Mouse (Mus musculus): ENCODE measurements around the gene Csrp1.
A peak's percentile ranks its signal among the peaks of the same experiment; 100 is the strongest.

Csrp1 gene

DNA sequence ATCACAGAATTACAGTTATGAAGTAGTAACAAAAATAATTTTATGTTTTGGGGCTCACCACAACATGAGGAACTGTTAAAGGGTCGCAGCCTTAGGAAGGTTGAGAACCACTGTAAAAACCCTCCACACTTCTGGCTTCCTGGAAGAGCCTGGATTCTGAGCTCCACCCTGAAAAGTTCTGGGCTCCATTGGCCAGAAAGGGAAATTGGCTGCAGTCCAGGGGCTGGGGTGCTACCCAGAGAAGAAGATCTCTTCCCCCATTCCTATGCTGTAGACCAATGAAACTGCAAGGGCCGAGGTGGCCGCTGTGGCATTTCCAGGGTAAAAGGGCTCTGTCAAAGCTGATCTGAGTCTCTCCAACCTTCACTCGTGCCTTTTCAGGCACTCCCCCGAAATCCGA, 21.8 kb upstream of the Csrp1 start:
- DNase-seq (ENCODE audit: low read depth) = no peak

DNA sequence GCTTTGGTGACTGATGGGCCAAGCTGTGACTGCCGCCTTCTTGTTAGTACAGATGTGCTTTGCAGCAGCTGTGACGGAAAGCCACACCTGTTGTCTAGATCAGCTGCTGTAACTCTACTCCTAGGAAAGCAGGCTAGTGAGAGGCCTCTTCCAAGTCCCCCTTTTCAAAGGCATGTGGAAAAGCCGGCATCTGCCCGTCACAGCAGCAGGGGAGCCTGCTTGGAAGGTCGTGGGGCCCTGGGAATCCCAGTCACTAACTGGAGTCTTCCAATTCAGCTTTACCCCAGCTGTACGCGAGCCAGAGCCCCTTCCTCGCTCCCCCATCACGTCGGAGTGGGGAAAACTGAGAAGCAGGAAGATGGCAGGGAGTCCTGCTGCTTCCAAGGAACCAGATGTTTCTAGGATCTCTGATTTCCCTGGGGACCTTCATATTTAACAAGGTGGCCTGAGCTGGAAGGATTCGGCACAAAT, 21.4 kb upstream of the Csrp1 start:
- DNase-seq (ENCODE audit: low read depth) = no peak

DNA sequence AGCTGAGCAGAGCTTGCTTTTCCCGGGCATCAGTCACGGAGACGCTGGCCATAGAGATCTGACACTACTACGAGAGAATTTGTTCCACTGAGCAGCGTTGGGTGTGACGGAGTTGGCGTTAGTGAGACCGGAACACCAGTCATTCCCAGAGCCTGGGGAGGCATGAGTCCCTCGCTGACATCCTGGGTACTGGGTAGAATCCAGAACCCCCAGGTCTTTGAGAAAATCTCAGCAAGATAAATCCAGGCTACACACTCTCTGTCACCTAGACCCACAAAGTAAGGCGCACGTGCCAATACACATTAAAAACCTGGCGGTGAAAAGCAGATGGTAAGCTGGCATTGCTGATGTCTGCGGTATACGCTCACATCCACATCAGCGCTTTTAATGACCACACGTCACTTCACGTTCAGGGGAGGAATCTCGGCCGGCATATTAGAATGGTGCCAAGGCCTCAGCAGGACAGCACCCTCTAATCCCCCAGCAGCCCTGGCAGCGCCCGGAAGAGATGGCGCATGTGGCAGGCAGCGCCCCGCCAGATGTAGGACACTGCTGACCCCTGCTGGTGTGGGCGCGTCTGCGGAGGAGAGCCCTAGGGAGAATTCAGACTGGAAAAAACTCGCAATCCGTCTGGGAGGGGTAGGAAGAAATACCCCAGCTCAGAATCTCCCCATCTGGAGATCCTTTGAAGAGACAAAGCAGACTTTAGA, 20.7 kb upstream of the Csrp1 start:
- DNase-seq (ENCODE audit: low read depth) = no peak

DNA sequence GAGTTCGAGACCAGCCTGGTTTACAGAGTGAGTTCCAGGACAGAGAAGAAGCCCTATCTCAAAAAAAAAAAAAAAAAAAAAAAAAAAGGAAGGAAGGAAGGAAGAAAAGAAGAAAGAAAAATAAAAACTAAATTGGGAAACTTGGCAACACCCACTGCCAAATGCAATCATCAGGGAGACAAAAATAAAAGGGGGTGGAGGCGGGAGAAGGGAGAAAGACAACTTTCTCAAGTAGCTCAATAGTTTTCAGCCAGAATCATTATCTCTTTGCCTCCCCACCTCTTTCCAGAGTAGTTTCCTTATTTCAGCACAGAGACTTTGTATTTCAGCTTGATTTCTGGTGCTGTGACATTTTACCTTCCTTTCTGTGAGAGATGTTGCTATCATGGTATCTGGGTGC, 20.0 kb upstream of the Csrp1 start:
- DNase-seq (ENCODE audit: low read depth) = no peak

DNA sequence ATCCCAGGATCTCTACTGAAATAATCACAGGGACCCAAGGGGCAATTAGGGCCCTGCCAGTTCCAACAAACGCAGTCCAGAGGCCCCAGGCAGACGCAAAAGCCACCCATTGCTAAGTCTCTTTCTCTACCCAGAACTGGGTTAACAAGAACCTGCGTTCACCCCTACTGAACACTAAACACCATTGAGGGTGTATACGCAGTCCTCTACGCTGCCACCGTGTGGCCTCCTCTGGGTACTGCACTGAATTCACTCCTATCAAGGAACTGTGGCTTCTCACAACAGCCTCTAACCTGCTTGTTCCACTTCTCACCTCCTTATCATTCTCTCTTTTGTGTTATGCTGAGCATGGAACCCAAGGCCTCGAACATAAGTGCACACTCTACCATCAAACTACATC, 19.3 kb upstream of the Csrp1 start:
- peak; percentile 89 for DNase-seq (ENCODE audit: low read depth)

DNA sequence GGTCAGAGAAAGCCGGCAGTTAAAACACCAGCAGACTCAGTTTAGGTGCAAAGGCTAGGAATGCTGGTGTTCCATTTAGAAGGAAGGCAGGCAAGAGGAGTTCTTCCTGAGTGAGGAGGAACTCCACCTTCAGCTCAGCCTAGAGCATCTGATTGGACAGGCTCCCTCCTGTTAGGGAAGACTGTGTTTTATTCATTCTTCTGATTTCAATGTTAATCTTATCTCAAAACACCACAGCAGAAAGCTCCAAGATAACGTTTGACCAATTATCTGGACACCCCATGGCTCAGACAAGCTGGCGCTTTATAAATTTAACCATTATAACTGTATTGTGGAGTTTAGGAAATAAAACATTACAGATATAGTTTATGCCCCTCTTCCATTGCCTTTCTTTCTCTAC, 18.5 kb upstream of the Csrp1 start:
- peak; percentile 23 for DNase-seq (ENCODE audit: low read depth)

DNA sequence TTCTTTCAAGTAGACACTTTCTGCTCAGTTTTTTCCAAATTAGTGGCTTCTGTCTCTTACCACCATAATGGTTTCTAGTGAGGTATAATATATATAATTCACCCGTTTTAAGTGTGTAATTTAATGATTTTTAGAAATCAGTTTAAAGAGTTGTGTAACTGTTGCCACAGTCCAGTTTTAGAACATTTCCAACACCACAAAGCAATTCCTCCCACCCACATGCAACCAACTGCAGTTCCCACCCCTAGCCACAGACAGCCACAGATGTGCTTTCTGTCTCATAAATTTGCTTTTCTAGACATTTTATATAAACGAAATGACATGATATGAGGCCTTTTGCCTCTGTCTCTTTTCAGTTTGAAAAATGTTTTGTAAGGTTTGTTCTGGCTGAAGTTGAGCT, 17.1 kb upstream of the Csrp1 start:
- DNase-seq (ENCODE audit: low read depth) = no peak

DNA sequence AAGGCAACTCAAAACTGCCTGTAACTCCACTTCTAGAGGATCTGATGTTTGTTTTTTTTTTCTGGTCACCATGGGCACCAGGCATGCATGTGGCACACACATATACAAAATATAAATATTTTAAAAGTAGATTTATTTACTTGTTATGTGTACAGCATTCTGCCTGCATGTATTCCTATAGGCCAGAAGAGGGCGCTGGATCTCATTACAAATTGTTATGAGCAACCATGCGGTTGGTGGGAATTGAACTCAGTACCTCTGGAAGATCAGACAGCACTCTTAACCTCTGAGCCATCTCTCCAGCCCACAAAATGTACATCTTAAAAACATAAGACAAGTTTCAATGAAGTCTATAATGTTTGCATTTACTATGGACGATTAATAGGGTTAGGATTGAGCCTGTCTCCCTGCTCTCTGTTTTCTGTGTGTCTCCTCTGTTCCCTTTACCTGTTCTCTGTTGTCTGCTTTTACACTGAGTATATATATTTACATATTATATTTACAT, 15.5 kb upstream of the Csrp1 start:
- peak; percentile 63 for DNase-seq (ENCODE audit: low read depth)

DNA sequence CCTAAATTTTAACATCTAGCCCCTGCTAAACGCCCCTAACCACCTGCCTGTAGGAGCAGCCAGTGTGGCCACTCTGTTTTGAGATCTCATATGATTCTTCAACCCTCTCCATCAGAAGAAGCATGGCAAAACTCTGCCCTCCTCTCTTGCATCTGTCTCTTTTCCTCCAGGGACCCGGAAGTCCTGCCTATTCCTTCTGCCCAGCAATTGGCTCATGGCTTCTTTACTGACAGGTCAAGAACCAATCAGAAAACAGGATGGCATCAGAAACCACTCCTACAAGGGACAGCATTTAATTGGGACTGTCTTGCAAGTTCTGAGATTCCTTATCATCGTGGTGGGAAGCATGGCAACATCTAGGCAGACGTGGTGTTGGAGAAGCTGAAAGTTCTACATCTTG, 11.5 kb upstream of the Csrp1 start:
- peak; percentile 92 for DNase-seq (ENCODE audit: low read depth)

DNA sequence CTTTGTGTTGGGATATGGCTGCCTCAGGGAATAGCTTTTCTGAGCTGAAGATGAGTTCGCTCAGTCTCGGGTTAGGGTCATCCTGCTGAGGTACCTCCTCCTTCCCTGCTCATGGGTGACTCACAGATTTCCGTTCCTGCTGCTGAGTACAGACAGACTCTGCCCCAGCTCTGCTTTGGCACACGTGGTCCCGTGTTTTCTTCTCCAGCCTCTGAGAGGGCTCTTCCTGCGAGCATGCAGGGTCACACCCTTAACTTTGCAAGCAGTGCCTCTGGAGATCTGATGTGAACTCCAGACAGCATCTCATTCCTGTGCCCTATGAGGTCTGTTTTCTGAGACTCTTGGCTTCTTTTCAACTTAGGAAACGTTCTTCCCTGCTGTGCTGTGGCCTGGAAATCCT, 8.7 kb upstream of the Csrp1 start:
- DNase-seq (ENCODE audit: low read depth) = peak; percentile 89

DNA sequence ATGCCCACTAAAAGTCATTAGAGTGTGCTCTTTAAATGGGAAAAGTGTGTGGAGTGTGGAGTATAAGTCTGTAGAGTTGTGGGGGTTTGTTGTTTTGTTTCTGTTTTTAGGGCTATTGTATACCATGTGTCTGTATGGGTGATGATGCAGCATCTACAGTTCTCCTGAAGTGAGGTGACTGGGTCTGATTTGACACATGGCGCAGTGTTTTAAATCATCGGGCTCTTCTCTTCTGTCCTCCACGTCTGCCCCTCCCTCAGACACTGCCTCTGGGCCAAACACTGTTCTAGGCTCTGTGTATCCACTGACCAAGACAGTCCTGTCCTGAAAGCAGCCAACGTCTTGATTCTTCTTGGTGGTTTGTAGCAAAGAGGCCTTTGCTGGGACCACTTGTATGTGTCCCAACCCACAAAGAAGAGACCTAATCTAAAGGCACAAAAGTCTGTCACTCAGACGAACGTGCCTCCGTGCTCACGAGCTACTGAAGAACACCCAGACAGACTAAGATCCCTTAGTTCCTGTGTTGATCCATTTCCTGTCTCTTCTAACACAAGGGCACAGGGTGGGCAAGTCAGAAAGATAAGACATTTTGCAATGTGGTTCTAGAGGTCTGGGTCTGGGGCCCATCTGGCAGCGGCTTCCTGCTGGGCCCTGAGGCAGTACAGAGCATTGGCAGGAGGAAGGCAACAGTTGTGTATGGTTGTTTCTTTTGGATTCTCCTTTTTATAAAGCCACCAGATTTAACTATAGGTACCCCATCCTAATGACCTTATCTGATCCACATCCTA, 5.6 kb upstream of the Csrp1 start:
- peak; percentile 94 for DNase-seq (ENCODE audit: low read depth)

DNA sequence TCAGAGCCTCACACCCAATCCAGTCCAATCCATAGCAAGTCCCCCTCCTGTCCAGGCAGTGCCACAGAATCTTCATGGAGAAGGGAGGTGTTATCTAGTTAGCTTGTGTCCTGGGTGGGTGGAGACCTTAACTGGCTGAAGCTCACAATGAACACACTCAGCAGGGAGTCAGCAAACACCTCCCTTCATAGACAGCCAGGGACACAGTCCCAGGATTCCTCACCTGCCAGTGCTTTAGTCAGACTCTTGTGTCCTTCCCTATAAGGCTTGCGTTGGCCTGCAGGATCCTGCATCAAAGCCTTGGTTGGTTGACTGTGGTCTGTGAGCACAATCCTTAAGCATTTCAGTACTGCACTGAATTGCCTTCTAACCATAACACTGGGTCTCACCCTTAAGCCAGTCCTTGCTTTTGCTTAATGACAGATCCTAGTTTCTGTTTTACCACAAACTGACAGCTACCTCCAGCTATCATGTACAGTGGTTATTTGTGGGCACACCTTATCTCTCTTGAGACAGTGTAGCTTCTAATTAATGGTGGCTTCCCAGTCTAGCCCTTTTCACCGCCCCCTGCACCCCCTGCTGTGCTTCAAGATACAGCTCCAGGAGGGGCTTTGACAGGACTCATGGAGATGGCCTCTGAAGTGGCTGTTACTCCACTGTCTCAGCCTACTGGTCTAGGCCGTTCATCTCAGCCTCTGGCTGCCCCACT, 4.8 kb upstream of the Csrp1 start:
- peak; percentile 81 for DNase-seq (ENCODE audit: low read depth)

DNA sequence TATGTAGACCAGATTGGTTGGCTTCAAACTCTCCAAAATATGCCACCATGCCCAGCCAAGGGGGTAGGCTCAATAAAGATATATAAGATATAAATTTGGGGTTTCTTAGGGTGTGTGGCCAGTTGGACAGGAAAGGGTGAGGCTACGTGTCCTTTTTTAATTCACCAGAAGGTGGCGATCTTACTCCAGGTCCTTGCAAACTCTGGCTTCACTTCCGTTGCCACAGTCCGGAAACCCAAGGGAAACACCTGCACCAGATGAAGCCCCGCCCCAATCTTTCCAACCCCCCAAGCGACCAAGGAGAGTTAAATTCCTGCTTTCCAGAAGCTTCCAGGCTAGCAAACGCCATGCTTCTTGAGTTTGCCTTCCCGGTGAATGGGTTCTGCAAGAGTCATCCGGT, 375 bp upstream of the Csrp1 start:
- DNase-seq (ENCODE audit: low read depth) = peak; percentile 94

DNA sequence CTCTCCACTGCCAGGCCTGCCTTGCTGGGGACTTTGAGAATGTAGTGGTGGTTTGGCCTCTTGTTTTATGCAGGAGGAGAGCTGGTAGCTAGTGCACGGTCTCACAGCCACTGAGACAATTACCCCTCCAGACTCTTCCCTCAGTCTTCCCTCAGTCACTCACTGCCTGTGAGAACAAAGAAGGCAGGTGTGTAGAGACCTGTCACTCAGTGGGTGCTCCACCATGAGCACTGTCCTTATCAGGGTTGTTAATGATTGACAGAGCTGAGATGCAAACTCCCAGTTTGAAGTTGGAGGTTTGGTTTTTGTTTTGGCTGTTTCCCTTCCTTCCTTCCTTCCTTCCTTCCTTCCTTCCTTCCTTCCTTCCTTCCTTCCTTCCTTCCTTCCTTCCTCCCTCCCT, 3.2 kb downstream of the Csrp1 start:
- no peak for DNase-seq (ENCODE audit: low read depth)

DNA sequence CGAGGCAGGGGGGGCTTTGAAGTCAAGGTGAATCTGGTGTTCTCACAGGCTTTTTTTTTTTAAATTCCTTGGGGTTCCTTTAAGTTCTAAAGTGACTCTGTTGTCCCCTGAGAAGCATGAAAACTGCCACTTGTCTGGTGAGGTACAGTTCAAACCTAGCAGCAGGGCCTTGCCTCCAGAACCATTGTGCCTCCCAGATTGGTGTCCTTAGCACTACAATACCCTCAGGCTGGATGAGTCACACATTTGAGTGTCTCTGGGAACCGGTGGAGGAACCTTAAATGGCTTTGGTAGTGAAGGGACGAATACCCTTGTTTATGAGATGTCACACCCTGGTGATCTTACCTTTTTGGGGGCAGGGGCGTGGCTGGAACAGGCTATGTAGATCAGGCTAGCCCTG, 4.3 kb downstream of the Csrp1 start:
- peak; percentile 58 for DNase-seq (ENCODE audit: low read depth)

DNA sequence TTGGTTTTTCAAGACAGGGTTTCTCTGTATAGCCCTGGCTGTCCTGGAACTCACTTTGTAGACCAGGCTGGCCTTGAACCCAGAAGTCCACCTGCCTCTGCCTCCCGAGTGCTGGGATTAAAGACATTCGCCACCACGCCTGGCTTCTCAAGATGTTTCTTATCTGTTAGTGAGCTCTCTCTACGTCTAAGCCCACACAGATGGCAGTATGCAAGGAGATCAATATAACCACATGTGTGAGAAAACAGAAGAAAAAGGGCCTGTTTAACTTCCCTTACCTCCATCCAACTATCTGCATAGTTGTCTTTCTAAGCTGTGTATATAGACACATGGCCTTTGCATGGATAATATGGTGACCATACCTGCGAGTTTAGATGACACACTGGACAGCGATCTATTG, 5.5 kb downstream of the Csrp1 start:
- DNase-seq (ENCODE audit: low read depth) = no peak

DNA sequence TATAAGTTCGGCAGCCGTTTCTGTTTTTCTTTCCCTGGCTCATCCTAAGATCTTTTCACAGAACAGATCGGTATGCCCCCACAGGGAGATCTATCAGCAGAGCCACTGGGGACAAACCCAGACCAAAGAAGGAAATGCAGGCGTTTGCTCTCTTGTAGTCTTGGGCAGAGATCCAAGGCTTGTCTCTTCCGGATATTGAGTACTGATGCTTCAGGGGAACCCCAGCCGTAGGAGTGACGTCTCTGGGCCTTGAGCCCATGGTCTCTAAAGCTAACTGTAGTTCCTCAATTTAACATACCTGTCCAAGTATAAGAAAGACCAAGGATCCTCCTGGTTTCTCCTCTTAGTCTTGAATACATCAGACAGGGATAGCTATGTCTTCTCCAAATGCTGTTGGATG, 6.1 kb downstream of the Csrp1 start:
- peak; percentile 82 for DNase-seq (ENCODE audit: low read depth)

DNA sequence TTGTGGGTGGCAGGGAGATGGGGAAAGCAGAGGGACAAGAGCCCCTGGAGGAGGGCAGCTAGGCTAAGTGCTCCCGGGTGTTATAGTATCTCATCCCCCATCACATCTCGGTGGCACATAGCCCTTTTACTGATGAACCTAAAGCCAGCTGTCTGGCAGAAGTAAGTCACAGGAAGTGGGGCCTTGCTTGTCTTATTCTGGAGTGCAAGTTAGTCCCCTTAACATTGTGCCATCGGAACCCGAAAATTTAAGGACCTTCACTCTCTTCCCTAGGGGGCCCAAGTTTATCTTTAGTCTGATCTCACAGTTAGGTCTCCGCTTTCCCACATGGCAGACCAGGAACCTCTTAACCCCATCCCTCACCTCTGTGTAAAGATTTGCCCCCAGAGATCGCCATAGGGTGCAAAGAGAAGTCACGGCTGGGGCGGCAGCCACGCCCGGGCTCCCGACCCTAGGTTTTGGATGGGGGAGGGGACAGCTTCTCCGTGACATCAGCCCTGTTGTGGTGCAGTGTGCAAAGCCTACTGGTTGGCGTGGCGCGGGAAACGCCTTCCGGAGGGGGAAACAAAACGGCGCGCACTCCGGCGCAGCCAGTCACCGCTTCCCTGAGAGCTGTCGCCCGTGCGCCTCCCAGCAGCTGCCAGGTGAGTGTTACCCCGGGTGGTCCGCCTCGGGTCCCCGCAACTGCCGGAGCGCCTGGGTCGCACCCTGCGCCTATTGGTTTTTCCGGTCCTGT, 8.9 kb downstream of the Csrp1 start:
- peak; percentile 91 for DNase-seq (ENCODE audit: low read depth)

DNA sequence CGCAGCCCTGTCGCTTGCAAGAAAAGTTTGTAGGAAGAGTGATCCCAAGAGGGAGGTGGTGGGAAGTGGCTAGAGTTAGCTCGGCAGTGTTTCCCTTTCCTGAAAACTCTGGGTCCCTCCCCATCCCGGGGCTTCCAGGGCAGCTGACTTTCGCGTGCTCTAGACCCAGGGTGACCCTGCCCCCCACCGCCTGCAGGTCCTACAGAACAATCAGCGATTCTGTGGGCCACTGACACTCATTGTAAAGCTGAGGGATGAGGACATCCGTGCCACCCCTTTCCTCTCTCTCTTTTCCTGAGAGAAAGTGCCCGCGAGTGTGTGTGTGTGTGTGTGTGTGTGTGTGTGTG, 9.5 kb downstream of the Csrp1 start:
- no peak for DNase-seq (ENCODE audit: low read depth)

DNA sequence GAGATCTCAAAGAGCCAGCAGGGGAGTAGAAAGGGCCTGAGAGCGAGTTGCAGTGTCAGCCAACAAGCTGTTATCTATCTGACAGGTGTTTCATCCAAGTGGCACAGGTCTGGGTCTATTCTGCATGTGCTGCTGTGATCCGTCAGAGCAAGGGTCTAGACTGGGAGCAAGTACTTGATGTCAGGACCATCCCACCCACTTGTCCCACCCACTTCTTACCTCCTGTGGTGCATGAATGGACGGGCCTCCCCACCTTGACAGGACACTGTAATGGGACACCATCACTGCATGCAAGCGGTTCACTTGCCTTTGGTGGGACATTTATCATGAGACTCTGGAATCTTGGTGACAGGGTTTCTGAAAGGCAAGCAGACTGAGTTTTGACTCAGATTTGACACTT, 10.0 kb downstream of the Csrp1 start:
- no peak for DNase-seq (ENCODE audit: low read depth)

DNA sequence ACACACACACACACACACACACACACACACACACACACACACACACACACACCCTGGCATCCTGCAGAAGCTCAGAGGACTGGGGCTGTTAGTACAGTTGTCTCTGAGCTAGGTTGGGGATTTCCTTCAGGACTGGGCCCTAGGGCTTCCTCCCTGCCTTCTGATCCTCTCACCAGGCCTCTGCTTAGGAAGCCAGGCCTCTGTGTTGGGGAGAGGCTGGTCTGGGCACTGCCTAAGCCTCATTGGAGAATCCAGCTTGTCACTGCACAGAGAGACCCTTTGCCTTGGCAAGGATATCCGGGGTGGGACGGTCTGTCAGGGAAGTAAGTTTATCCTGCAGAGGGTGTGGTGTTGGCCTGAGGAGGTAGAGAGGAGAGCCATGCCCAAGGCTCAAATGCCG, 10.4 kb downstream of the Csrp1 start:
- DNase-seq (ENCODE audit: low read depth) = no peak

DNA sequence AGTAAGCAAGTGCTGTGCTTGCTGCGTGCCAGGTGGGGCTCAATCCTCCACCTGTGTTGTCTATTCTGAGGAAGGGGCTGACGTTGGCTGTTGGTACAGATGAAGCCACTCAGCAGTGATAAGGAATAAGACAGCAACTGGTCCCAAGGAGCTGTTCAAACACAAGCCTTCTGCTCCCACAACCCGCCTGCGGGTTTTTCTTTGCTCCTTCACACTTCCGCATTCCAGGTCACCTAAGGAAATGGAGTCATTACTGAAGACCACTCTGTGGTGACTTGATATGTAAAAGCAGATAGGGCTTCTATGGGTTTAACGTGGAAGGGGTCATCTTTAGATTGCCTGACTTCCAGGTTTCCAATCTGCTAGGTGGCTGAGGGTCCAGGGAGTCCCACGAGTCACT, 11.5 kb downstream of the Csrp1 start:
- no peak for DNase-seq (ENCODE audit: low read depth)

Measured in 416B (cell line).